Mouse (Mus musculus) adrenal gland, adult 2 months (tissue): ENCODE measurements at regions not wholly inside any gene's neighbourhood (a gene's known extent, or its start where the extent isn't known, plus 50 kb on each side); places are given as distances from the start of the nearest gene placed in this dataset.

Source experiments
- DNase-seq: peaks from one replicate; pipeline ENCODE4 v3.0.0; 2021
- microRNA-seq, 2 experiments: library from miRNA; unstranded; fragments of <30 nt; microRNA quantifications; one replicate each; pipeline ENCODE4 v1.2.0; 2021

GRCm38 (mm10) chr13:71000422-71001008 is 158.9 kb upstream of the Adamts16 start:
- no peak for DNase-seq

GRCm38 (mm10) chr13:70993522-70993921 is 151.9 kb upstream of the Adamts16 start:
- DNase-seq: no peak

GRCm38 (mm10) chr13:70989999-70990645 is 148.5 kb upstream of the Adamts16 start:
- DNase-seq: no peak

- DNase-seq: no peak
These were observed 137.7 kb upstream of the Adamts16 start for GRCm38 (mm10) chr13:70979344-70979743.

- DNase-seq: no peak
These were observed 137.1 kb upstream of the Adamts16 start for GRCm38 (mm10) chr13:70978547-70979307.

GRCm38 (mm10) chr13:70969596-70969995 is 128.0 kb upstream of the Adamts16 start:
- DNase-seq: no peak

GRCm38 (mm10) chr13:70967781-70968180 is 126.2 kb upstream of the Adamts16 start:
- DNase-seq: no peak

- no peak for DNase-seq
These were observed 121.8 kb upstream of the Adamts16 start for GRCm38 (mm10) chr13:70963384-70963783.

- DNase-seq: no peak
These were observed 92.9 kb upstream of the Adamts16 start for GRCm38 (mm10) chr13:70934309-70935037.

GRCm38 (mm10) chr13:70913834-70914233 is 72.2 kb upstream of the Adamts16 start:
- no peak for DNase-seq

GRCm38 (mm10) chr13:70910934-70911333 is 69.3 kb upstream of the Adamts16 start:
- no peak for DNase-seq

GRCm38 (mm10) chr13:70904834-70905233 is 63.2 kb upstream of the Adamts16 start:
- no peak for DNase-seq

- no peak for DNase-seq
These were observed 62.2 kb upstream of the Adamts16 start for GRCm38 (mm10) chr13:70903831-70904230.

- no peak for DNase-seq
These were observed 61.5 kb upstream of the Adamts16 start for GRCm38 (mm10) chr13:70903150-70903549.

GRCm38 (mm10) chr13:70902727-70903126 is 61.1 kb upstream of the Adamts16 start:
- DNase-seq: peak; percentile 70

GRCm38 (mm10) chr13:70891634-70892033 is 50.0 kb upstream of the Adamts16 start:
- DNase-seq: no peak

Small RNA genes in the stretch of these regions (microRNA-seq; reads per million reads assigned to microRNA genes)
- 0 reads per million in 2 experiments for gene Mir466f-4
